Mouse (Mus musculus): ENCODE data around the gene Cfap54.

GRCm38 (mm10) chr10:93094957-93095580 lies 13.7 kb upstream of the Cfap54 start:
- TF ChIP-seq CTCF (IDR thresholded peaks at IDR 0.05; ENCODE audit: extremely low read depth, insufficient read depth, insufficient read length, insufficient replicate concordance) (no peak), POLR2A (IDR thresholded peaks at IDR 0.05; ENCODE audit: low read depth, low read length) (no peak)

Data from spleen, adult 2 months (tissue).